Mouse (Mus musculus) olfactory bulb, adult 2 months (tissue): ENCODE data around the gene Spint5. TPM values are rescaled to one million over a fixed set of nuclear protein-coding genes. Genes with fewer than 3 reads are reported as not detected.

ENCODE experiments used
- H3K27ac ChIP-seq: fragments of 200-500 bp; 2 replicates; pipeline ENCODE4 v1.5.1; 2012; ENCODE audit warnings: low read depth, low read length; ENCODE audit not compliant: insufficient read depth
- H3K4me1 ChIP-seq: fragments of 200-500 bp; 2 replicates; pipeline ENCODE4 v1.6.1; 2012; ENCODE audit warnings: low read length; ENCODE audit not compliant: control insufficient read depth, insufficient read depth
- H3K4me3 ChIP-seq: fragments of 200-500 bp; 2 replicates; pipeline ENCODE4 v1.5.1; 2012; ENCODE audit warnings: mild to moderate bottlenecking, low read depth, low read length, moderate library complexity; ENCODE audit not compliant: insufficient read depth
- CTCF ChIP-seq: fragments of 200-500 bp; IDR thresholded peaks from 2 replicates; pipeline ENCODE4 v1.5.1; 2012; ENCODE audit warnings: low read depth, mild to moderate bottlenecking, low read length, moderate library complexity; ENCODE audit not compliant: insufficient read depth
- POLR2A ChIP-seq: fragments of 200-500 bp; IDR thresholded peaks from 2 replicates; pipeline ENCODE4 v1.6.1; 2012; ENCODE audit warnings: mild to moderate bottlenecking, low read depth, low read length, moderate library complexity; ENCODE audit not compliant: insufficient read depth
- WGBS: fragments of 180-500 bp; shearing (Covaris S2); methylation state at CpG from one replicate; pipeline ENCODE4 v1.1.7; 2018; 5-methylcytosine and 5-hydroxymethylcytosine counted together
- polyA plus RNA-seq: library from polyadenylated mRNA; stranded (reverse); fragments of >200 nt; gene quantifications from 2 replicates; pipeline ENCODE4 v1.2.4, GENCODE M21; 2012; ENCODE audit warnings: low replicate concordance; ENCODE audit not compliant: missing spikeins, insufficient read depth, insufficient read length

The Spint5 gene
- polyA plus RNA-seq, 1 experiment = not detected

DNA sequence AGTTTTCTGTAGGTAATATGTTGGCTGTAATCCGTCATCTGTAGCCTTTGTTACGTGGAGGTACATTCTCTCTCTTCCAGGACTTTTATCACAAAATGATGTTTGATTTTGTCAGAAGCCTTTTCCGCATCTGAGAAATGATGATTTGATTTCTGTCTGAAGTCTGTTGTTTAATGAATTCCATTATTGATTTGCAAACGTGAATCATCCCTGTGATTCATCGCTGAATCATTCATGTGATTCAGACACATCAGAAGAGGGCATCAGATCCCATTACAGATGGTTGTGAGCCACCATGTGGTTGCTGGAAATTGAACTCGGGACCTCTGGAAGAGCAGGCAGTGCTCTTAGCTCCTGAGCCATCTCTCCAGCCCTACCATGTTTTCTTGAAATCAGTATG lies 33.9 kb downstream of the Spint5 start:
- WGBS = 75% methylated on average over 6 of the region's 6 CpGs
- TF ChIP-seq CTCF = no peak
- no peak overlapping the region for H3K4me3 ChIP-seq

DNA sequence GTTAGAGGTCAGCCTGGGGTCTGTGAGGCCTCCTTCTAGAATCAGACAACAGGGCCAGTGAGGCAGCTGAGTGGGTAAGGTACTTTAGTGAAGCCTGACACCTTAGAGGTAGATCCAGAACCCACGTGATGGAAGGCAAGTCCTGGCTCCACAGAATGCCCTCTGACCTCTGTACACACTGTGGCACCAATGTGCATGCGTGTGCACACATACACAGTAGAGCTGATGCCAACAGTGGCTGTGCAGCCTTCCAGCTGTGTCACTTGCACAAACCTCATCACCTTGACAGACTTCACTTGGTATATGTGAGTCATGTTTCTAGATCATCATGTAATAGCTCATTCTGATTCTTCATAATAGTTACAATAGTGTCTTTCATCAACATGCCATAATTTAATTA lies 37.3 kb downstream of the Spint5 start:
- 92% methylated on average over 2 of the region's 2 CpGs for WGBS
- TF ChIP-seq CTCF (no peak), POLR2A (no peak)
- H3K4me1 ChIP-seq = 0 out of 2 replicates have a peak, but pooled peaks cover 1% of the 10 kb centered on the region
- no peak overlapping the region for H3K4me3 ChIP-seq
- H3K27ac ChIP-seq = no peak overlapping the region

More for the DNA sequence above, 33.9 kb downstream of the Spint5 start:
- no peak overlapping the region for H3K27ac ChIP-seq
- H3K4me1 ChIP-seq = peaks cover 7% of the 10 kb centered on the region

DNA sequence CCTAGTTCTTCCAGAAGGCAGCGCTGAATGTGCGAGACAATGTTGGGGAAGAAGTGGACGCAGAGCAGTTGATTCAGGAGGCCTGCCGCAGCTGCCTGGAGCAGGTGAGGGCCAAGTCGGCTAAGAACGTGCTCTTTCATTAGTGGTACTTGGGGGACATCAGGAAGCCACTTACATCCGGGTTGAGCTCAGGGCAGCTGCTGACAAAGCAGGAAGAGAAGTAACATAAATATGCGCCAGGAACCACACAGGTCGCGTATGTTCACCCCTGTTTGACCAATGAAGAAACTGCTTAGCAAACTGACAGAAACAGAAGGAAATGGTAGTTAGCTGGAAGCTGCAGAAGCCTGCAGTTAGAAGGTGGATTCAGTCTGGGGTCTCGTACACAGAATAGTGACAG lies 39.0 kb downstream of the Spint5 start:
- Histone ChIP-seq H3K4me3 (no peak overlapping the region), H3K4me1 (no peaks in the 10 kb centered on the region), H3K27ac (no peak overlapping the region)
- TF ChIP-seq POLR2A (no peak), CTCF (no peak)
- WGBS = 90% methylated on average over 11 of the region's 11 CpGs

DNA sequence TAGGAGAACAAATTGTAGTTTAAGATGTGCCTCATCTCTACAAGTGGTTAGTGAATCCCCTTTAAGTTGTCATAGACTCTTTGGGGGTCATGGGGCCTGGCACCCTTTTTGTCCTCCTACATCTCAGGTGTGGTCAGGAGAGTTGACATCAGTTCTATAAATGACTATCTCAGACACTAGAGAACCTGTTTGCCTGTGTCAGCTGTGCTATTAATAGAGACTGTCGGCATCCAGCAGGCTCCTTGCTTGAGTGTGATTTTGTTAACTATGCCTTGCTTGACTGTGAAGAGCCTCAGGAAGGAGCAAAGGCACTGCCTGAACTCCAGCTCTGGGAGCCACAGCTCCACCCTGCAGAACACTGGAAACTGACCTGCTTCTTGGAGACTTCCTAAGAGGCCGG lies 39.7 kb downstream of the Spint5 start:
- H3K4me3 ChIP-seq = no peak overlapping the region
- H3K4me1 ChIP-seq = no peaks in the 10 kb centered on the region
- WGBS = 73% methylated on average over 2 of the region's 2 CpGs
- TF ChIP-seq CTCF (no peak), POLR2A (no peak)
- H3K27ac ChIP-seq = no peak overlapping the region

DNA sequence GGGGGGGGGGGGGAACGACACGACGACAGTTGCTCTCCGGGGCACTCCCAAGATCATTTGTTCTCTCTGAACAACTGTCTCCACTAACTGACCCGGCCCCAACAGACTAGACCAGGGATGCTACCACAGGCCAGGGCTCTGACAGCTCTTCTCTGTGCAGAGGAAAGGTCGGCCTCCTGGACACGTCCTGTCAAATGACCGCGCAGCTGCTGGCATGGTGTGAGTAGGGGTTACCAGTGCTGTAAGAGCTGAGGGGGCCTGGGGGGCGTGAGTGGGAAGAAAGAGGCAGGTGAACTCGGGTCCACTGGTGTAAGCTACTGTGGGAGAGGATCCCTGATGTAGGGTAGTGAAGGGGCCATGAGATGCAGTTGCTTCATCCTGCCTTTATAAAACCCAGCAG lies 42.7 kb downstream of the Spint5 start:
- no peaks in the 10 kb centered on the region for H3K4me1 ChIP-seq
- H3K4me3 ChIP-seq = no peak overlapping the region
- TF ChIP-seq CTCF = no peak
- no peak for TF ChIP-seq POLR2A
- H3K27ac ChIP-seq = no peak overlapping the region
- WGBS = 94% methylated on average over 11 of the region's 11 CpGs

DNA sequence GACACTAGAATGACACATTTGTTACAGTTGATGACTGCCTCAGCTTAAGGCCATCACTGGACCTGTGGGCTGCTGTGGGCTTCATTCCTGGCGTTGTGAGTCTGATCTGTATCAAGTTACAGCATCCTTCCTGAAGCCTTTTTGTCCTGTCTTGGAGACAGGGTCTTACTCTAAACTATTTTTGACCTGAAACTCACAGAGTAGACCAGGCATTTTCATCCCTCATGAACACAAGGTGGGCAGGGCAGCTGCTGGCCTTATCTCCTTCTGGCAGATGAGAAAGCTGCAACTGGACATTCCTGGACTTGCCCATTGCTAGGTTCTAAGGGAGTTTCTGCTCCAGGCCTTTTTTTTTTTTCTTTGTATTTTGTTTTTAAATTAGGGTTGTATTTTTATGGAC lies 43.6 kb downstream of the Spint5 start:
- TF ChIP-seq POLR2A = no peak
- no peak for TF ChIP-seq CTCF
- H3K4me3 ChIP-seq = no peak overlapping the region
- no peak overlapping the region for H3K27ac ChIP-seq
- no peaks in the 10 kb centered on the region for H3K4me1 ChIP-seq
- 82% methylated on average over 1 of the region's 1 CpGs for whole genome bisulfite sequencing

DNA sequence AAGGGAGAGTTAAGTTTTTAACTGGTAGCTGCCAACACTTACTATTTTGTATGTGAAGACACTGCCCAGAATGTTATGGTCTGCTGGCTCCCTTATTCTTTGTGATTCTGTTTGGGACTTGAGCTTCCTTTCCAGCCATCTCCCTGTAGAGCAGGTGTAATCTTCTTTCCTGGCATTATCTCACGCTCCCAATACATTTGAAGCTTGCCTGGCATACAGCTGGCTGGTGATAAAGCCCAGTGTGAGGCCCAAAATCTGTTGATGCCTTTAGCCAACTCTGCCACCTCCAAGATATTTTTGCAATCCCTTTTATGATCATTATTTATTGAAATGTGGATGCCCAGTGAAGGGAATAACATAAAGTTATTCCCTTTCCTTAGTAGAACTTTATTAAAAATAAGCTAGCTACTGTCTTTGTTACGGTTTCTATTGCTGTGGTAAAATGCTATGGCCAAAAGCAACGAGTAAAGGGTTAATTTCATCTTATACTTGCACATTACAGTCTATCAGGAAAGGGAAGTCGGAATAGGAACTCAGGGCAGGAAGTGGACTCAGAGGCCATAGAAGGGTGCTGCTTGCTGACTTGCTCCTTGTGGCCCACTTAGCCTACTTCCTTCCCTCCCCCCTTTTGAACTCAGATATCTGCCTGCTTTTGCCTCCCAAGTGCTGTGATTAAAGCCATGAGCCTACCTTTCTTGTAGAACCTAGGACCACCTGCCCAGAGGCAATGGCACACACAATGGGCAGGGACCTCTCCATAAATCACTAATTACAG lies 45.1 kb downstream of the Spint5 start:
- TF ChIP-seq CTCF (no peak), POLR2A (no peak)
- H3K4me1 ChIP-seq = no peaks in the 10 kb centered on the region
- H3K27ac ChIP-seq = no peak overlapping the region
- H3K4me3 ChIP-seq = no peak overlapping the region
- 88% methylated on average over 4 of the region's 4 CpGs for WGBS

DNA sequence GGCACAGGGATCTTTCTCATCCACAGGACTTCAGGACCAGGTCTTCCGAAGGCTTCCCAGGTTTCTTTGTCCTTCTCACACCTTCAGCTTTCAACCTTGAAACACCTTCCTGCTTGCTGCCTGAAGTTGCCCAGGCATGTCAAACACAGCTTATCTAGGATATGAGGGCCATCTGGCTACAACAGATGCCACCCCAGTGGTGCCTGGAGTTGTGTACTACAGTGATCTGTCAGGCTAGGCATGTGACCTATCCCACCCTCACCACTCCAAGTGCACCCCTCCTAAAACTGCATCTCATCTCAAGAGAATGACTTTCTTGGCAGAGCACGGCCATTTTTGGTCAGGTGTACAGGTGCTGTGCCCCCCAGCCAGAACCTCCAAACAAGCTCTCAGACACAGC lies 46.4 kb downstream of the Spint5 start:
- no peak overlapping the region for H3K27ac ChIP-seq
- TF ChIP-seq CTCF (no peak), POLR2A (no peak)
- H3K4me3 ChIP-seq = no peak overlapping the region
- no peaks in the 10 kb centered on the region for H3K4me1 ChIP-seq
- 92% methylated on average over 2 of the region's 2 CpGs for WGBS

DNA sequence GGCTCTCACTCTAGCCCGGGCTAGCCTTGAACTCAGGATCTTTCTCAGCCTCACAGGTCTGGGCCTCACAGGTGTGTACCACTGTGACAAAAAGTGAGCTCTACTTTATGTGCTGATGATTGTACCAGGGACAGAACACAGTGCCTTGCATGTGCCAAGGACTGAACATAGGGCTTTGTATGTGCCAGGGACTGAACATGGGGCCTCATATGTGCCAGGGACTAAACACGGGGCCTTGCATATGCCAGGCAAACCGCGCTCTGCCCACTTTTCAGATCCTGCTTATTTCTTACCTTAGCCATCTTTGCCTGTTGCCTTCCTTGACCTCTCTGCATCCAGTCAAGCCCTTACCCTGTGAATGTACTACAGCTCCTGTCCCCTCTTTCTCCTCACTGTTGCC lies 46.9 kb downstream of the Spint5 start:
- TF ChIP-seq POLR2A (no peak), CTCF (no peak)
- WGBS = 98% methylated on average over 4 of the region's 4 CpGs
- H3K4me3 ChIP-seq = no peak overlapping the region
- no peaks in the 10 kb centered on the region for H3K4me1 ChIP-seq
- H3K27ac ChIP-seq = no peak overlapping the region
